ENCODE assay signal across 9 mouse cellular contexts in genomic region chr1:134275616-134276464, GRCm38 (mm10). TPM values are rescaled to one million over a fixed set of nuclear protein-coding genes. Genes with fewer than 3 reads are reported as not detected.
DNase-seq lines count a peak whose midpoint lies in the region; ATAC-seq and TF ChIP-seq lines count a peak whose summit lies in the region.
"Had no signal": no experiment of that assay in that cellular context is flagged by ENCODE, and none has a peak within 500 bp of the region (broad histone marks: within the 10 kb centered on the region; RNA-seq: fewer than 3 reads in every experiment).

No protein-coding gene starts in this region.

- H3K4me3 ChIP-seq in heart, embryonic 10.5 days, result no peak overlapping the region
- H3K4me3 ChIP-seq in limb, embryonic 14.5 days (replicated peaks; ENCODE audit: low read length), result no peak overlapping the region
- no peak overlapping the region for H3K4me3 ChIP-seq in liver, embryonic 12.5 days

- peak overlapping the region; percentile 60; the same call in 1 of the 2 replicates for H3K27ac ChIP-seq in heart, embryonic 10.5 days
- H3K27ac ChIP-seq in limb, embryonic 14.5 days (replicated peaks; ENCODE audit: low read depth, low read length), result no peak overlapping the region
- no peak overlapping the region for H3K27ac ChIP-seq in liver, embryonic 12.5 days

- H3K36me3 ChIP-seq in heart, embryonic 10.5 days, result no peaks in the 10 kb centered on the region
- no peaks in the 10 kb centered on the region for H3K36me3 ChIP-seq in limb, embryonic 14.5 days (ENCODE audit: control insufficient read depth, insufficient read depth, low read length)
- no peaks in the 10 kb centered on the region for H3K36me3 ChIP-seq in liver, embryonic 12.5 days

- H3K4me1 ChIP-seq in heart, embryonic 10.5 days, result peaks cover 37% of the 10 kb centered on the region
- H3K4me1 ChIP-seq in limb, embryonic 14.5 days (ENCODE audit: control insufficient read depth, insufficient read depth, low read length), result peaks cover 13% of the 10 kb centered on the region; the same call in 1 of the 2 replicates
- no peaks in the 10 kb centered on the region for H3K4me1 ChIP-seq in liver, embryonic 12.5 days

- intact Hi-C loops in heart, postnatal 25 days (cut with DNase I), result no loop called here

- no peak overlapping the region for H3K4me2 ChIP-seq in limb, embryonic 14.5 days (replicated peaks; ENCODE audit: low read depth, low read length, severe bottlenecking)
- H3K4me2 ChIP-seq in liver, embryonic 12.5 days, result no peak overlapping the region

- no peaks in the 10 kb centered on the region for H3K9me3 ChIP-seq in heart, embryonic 10.5 days
- H3K9me3 ChIP-seq in limb, embryonic 14.5 days (ENCODE audit: control insufficient read depth, low read length), result no peaks in the 10 kb centered on the region
- no peaks in the 10 kb centered on the region for H3K9me3 ChIP-seq in liver, embryonic 12.5 days (replicated peaks)

- TF ChIP-seq POLR2A in limb, embryonic 14.5 days (IDR thresholded peaks at IDR 0.05; ENCODE audit: borderline replicate concordance, extremely low read depth, insufficient read depth, insufficient read length), result no peak

- no peaks in the 10 kb centered on the region for H3K27me3 ChIP-seq in heart, embryonic 10.5 days (ENCODE audit: insufficient read depth, poor library complexity, severe bottlenecking)
- no peaks in the 10 kb centered on the region for H3K27me3 ChIP-seq in limb, embryonic 14.5 days (ENCODE audit: control insufficient read depth, insufficient read depth, low read length)
- H3K27me3 ChIP-seq in liver, embryonic 12.5 days (replicated peaks), result peaks cover 9% of the 10 kb centered on the region; the same call in 1 of the 2 replicates

- DNase-seq in heart, embryonic 10.5 days (ENCODE audit: low spot score), result no peak
- no peak for DNase-seq in heart, postnatal 25 days (ENCODE audit: low spot score)
- peak; percentile 82 to 88 for DNase-seq in cerebellum, adult 18-20 months
- DNase-seq in kidney, adult 11 months, result peak; percentile 71
- peak; percentile 35 for DNase-seq in limb, embryonic 14.5 days (ENCODE audit: low spot score)
- no peak for DNase-seq in urinary bladder, postnatal 14 days (ENCODE audit: low spot score)
- DNase-seq in embryo, embryonic 10 days (ENCODE audit: low spot score), result no peak

- WGBS in heart, embryonic 10.5 days, result 65% methylated on average over 13 of the region's 13 CpGs
- 50% methylated on average over 13 of the region's 13 CpGs for WGBS in limb, embryonic 14.5 days
- 65% methylated on average over 13 of the region's 13 CpGs for WGBS in liver, embryonic 12.5 days (ENCODE audit: insufficient replicate concordance)

- H3K9ac ChIP-seq in limb, embryonic 14.5 days (ENCODE audit: low read depth, low read length, severe bottlenecking), result no peak overlapping the region
- no peak overlapping the region for H3K9ac ChIP-seq in liver, embryonic 12.5 days

- ATAC-seq in limb, embryonic 14.5 days (ENCODE audit: low FRiP score, low read depth), result no peak; the same call in 1 of the 2 replicates
- no peak for ATAC-seq in liver, embryonic 12.5 days

RNA-seq across cellular contexts. Expression of gene Myog, which starts 13.9 kb away (rescaled TPM):
- polyA plus RNA-seq in heart, embryonic 10.5 days (2016; fragmentation: Nextera tagmentation; extraction: Ambion mirVana), result 0.86 and 2.3 TPM in 2 replicates
- total RNA-seq in heart, postnatal 25 days (2021), result not detected
- polyA plus RNA-seq in limb, embryonic 14.5 days (2012; rRNA removed), result 162 and 165 TPM in 2 replicates
- polyA plus RNA-seq in limb, embryonic 14.5 days (2014; fragmentation: Nextera tagmentation; extraction: Ambion mirVana), result 118 and 149 TPM in 2 replicates
- polyA plus RNA-seq in liver, embryonic 12.5 days (2016; fragmentation: Nextera tagmentation; extraction: Ambion mirVana), result 1.1 and 4.9 TPM in 2 replicates
- polyA plus RNA-seq: gonadal fat pad, adult 2 months had no signal

RNA-seq across cellular contexts. Expression of gene Adora1, which starts 40.6 kb away (rescaled TPM):
- 8.0 and 8.1 TPM in 2 replicates for polyA plus RNA-seq in heart, embryonic 10.5 days (2016; fragmentation: Nextera tagmentation; extraction: Ambion mirVana)
- total RNA-seq in heart, postnatal 25 days (2021), result 10 to 100 TPM; 15.5 to 20.5 TPM
- 2.0 and 3.6 TPM in 2 replicates for polyA plus RNA-seq in limb, embryonic 14.5 days (2012; rRNA removed)
- polyA plus RNA-seq in limb, embryonic 14.5 days (2014; fragmentation: Nextera tagmentation; extraction: Ambion mirVana), result 1.4 and 2.0 TPM in 2 replicates
- 0.06 and 0.16 TPM in 2 replicates for polyA plus RNA-seq in liver, embryonic 12.5 days (2016; fragmentation: Nextera tagmentation; extraction: Ambion mirVana)

RNA-seq across cellular contexts. Expression of gene Ppfia4, which starts 56.9 kb away (rescaled TPM):
- polyA plus RNA-seq in heart, embryonic 10.5 days (2016; fragmentation: Nextera tagmentation; extraction: Ambion mirVana), result 8.5 and 16.0 TPM in 2 replicates
- total RNA-seq in heart, postnatal 25 days (2021), result 1 to 10 TPM; 1.6 to 1.9 TPM
- 32.3 and 38.9 TPM in 2 replicates for polyA plus RNA-seq in limb, embryonic 14.5 days (2012; rRNA removed)
- 10.1 and 10.9 TPM in 2 replicates for polyA plus RNA-seq in limb, embryonic 14.5 days (2014; fragmentation: Nextera tagmentation; extraction: Ambion mirVana)
- 1.5 TPM in 2 replicates for polyA plus RNA-seq in liver, embryonic 12.5 days (2016; fragmentation: Nextera tagmentation; extraction: Ambion mirVana)

Comparison
In these comparisons a context has a peak if more than half of its experiments do, and no peak if none do; other contexts are left out.
1. DNase-seq: peak in cerebellum, adult 18-20 months (2 of 2), kidney, adult 11 months (single experiment) and limb, embryonic 14.5 days (single experiment); none in heart, embryonic 10.5 days (single experiment), heart, postnatal 25 days (single experiment), urinary bladder, postnatal 14 days (single experiment) and embryo, embryonic 10 days (single experiment).
2. RNA of gene Myog, which starts 13.9 kb away (polyA plus RNA-seq): 118 to 165 TPM in limb, embryonic 14.5 days; 0.86 to 2.3 TPM in heart, embryonic 10.5 days and 1.1 to 4.9 TPM in liver, embryonic 12.5 days; every median in the first group is over 10 times any median in the second.